Mouse (Mus musculus): Measurements from ENCODE around the gene Rap1a. TPM values are rescaled to one million over a fixed set of nuclear protein-coding genes. Genes with fewer than 3 reads are reported as not detected.

Rap1a gene
- polyA plus RNA-seq, 1 experiment: 66.2 TPM

GRCm38 (mm10) chr3:105756505-105756904 is 44.6 kb downstream of the Rap1a start:
- TF ChIP-seq POLR2A (IDR thresholded peaks at IDR 0.05; ENCODE audit: borderline replicate concordance, insufficient read depth, low read length) (no peak), CTCF (IDR thresholded peaks at IDR 0.05; ENCODE audit: borderline replicate concordance, insufficient read depth, low read depth, low read length) (no peak)
- H3K4me3 ChIP-seq (replicated peaks; ENCODE audit: insufficient read depth, low read depth, low read length): no peak overlapping the region
- no peak for DNase-seq
- H3K27ac ChIP-seq (ENCODE audit: insufficient read depth, low read length): no peak overlapping the region
- peaks cover 2% of the 10 kb centered on the region for H3K4me1 ChIP-seq (ENCODE audit: control insufficient read depth, insufficient read depth, low read length)
- WGBS: 76% methylated on average over 2 of the region's 2 CpGs
- no peaks in the 10 kb centered on the region for H3K27me3 ChIP-seq (ENCODE audit: control insufficient read depth, insufficient read depth, low read length)

- Histone ChIP-seq H3K4me1 (ENCODE audit: control insufficient read depth, insufficient read depth, low read length) (peaks cover 2% of the 10 kb centered on the region), H3K27ac (ENCODE audit: insufficient read depth, low read length) (no peak overlapping the region), H3K4me3 (replicated peaks; ENCODE audit: insufficient read depth, low read depth, low read length) (no peak overlapping the region), H3K27me3 (ENCODE audit: control insufficient read depth, insufficient read depth, low read length) (no peaks in the 10 kb centered on the region)
- TF ChIP-seq CTCF (IDR thresholded peaks at IDR 0.05; ENCODE audit: borderline replicate concordance, insufficient read depth, low read depth, low read length) (no peak), POLR2A (IDR thresholded peaks at IDR 0.05; ENCODE audit: borderline replicate concordance, insufficient read depth, low read length) (no peak)
- no peak for DNase-seq
- WGBS: 96% methylated on average over 9 of the region's 9 CpGs
Observed at GRCm38 (mm10) chr3:105755123-105755522, 46.0 kb downstream of the Rap1a start.

- Histone ChIP-seq H3K4me1 (ENCODE audit: control insufficient read depth, insufficient read depth, low read length) (peaks cover 2% of the 10 kb centered on the region), H3K4me3 (replicated peaks; ENCODE audit: insufficient read depth, low read depth, low read length) (no peak overlapping the region), H3K27ac (ENCODE audit: insufficient read depth, low read length) (no peak overlapping the region), H3K27me3 (ENCODE audit: control insufficient read depth, insufficient read depth, low read length) (no peaks in the 10 kb centered on the region)
- 86% methylated on average over 3 of the region's 3 CpGs for WGBS
- no peak for DNase-seq
- TF ChIP-seq POLR2A (IDR thresholded peaks at IDR 0.05; ENCODE audit: borderline replicate concordance, insufficient read depth, low read length): no peak
- TF ChIP-seq CTCF (IDR thresholded peaks at IDR 0.05; ENCODE audit: borderline replicate concordance, insufficient read depth, low read depth, low read length): no peak
Observed at GRCm38 (mm10) chr3:105754184-105754583, 47.0 kb downstream of the Rap1a start.

- WGBS: 91% methylated on average over 2 of the region's 2 CpGs
- Histone ChIP-seq H3K27me3 (ENCODE audit: control insufficient read depth, insufficient read depth, low read length) (no peaks in the 10 kb centered on the region), H3K4me1 (ENCODE audit: control insufficient read depth, insufficient read depth, low read length) (no peaks in the 10 kb centered on the region), H3K27ac (ENCODE audit: insufficient read depth, low read length) (no peak overlapping the region), H3K4me3 (replicated peaks; ENCODE audit: insufficient read depth, low read depth, low read length) (no peak overlapping the region)
- DNase-seq: no peak
- no peak for TF ChIP-seq POLR2A (IDR thresholded peaks at IDR 0.05; ENCODE audit: borderline replicate concordance, insufficient read depth, low read length)
- no peak for TF ChIP-seq CTCF (IDR thresholded peaks at IDR 0.05; ENCODE audit: borderline replicate concordance, insufficient read depth, low read depth, low read length)
Observed at GRCm38 (mm10) chr3:105750810-105751209, 50.3 kb downstream of the Rap1a start.

- 72% methylated on average over 2 of the region's 2 CpGs for WGBS
- H3K27ac ChIP-seq (ENCODE audit: insufficient read depth, low read length): no peak overlapping the region
- no peak for DNase-seq
- TF ChIP-seq POLR2A (IDR thresholded peaks at IDR 0.05; ENCODE audit: borderline replicate concordance, insufficient read depth, low read length) (no peak), CTCF (IDR thresholded peaks at IDR 0.05; ENCODE audit: borderline replicate concordance, insufficient read depth, low read depth, low read length) (no peak)
- H3K4me1 ChIP-seq (ENCODE audit: control insufficient read depth, insufficient read depth, low read length): no peaks in the 10 kb centered on the region
- H3K4me3 ChIP-seq (replicated peaks; ENCODE audit: insufficient read depth, low read depth, low read length): no peak overlapping the region
- no peaks in the 10 kb centered on the region for H3K27me3 ChIP-seq (ENCODE audit: control insufficient read depth, insufficient read depth, low read length)
Observed at GRCm38 (mm10) chr3:105746542-105746941, 54.6 kb downstream of the Rap1a start.

GRCm38 (mm10) chr3:105737666-105738065 is 63.5 kb downstream of the Rap1a start:
- WGBS: 74% methylated on average over 3 of the region's 3 CpGs
- TF ChIP-seq POLR2A (IDR thresholded peaks at IDR 0.05; ENCODE audit: borderline replicate concordance, insufficient read depth, low read length) (no peak), CTCF (IDR thresholded peaks at IDR 0.05; ENCODE audit: borderline replicate concordance, insufficient read depth, low read depth, low read length) (no peak)
- Histone ChIP-seq H3K4me1 (ENCODE audit: control insufficient read depth, insufficient read depth, low read length) (no peaks in the 10 kb centered on the region), H3K27ac (ENCODE audit: insufficient read depth, low read length) (no peak overlapping the region), H3K4me3 (replicated peaks; ENCODE audit: insufficient read depth, low read depth, low read length) (no peak overlapping the region), H3K27me3 (ENCODE audit: control insufficient read depth, insufficient read depth, low read length) (no peaks in the 10 kb centered on the region)
- no peak for DNase-seq

GRCm38 (mm10) chr3:105737070-105737469 is 64.1 kb downstream of the Rap1a start:
- Histone ChIP-seq H3K27me3 (ENCODE audit: control insufficient read depth, insufficient read depth, low read length) (no peaks in the 10 kb centered on the region), H3K4me3 (replicated peaks; ENCODE audit: insufficient read depth, low read depth, low read length) (no peak overlapping the region), H3K4me1 (ENCODE audit: control insufficient read depth, insufficient read depth, low read length) (no peaks in the 10 kb centered on the region), H3K27ac (ENCODE audit: insufficient read depth, low read length) (no peak overlapping the region)
- no peak for DNase-seq
- 96% methylated on average over 7 of the region's 7 CpGs for WGBS
- TF ChIP-seq POLR2A (IDR thresholded peaks at IDR 0.05; ENCODE audit: borderline replicate concordance, insufficient read depth, low read length): no peak
- no peak for TF ChIP-seq CTCF (IDR thresholded peaks at IDR 0.05; ENCODE audit: borderline replicate concordance, insufficient read depth, low read depth, low read length)

GRCm38 (mm10) chr3:105736148-105736547 is 65.0 kb downstream of the Rap1a start:
- H3K4me1 ChIP-seq (ENCODE audit: control insufficient read depth, insufficient read depth, low read length): no peaks in the 10 kb centered on the region
- WGBS: 22% methylated on average over 1 of the region's 1 CpGs
- H3K27me3 ChIP-seq (ENCODE audit: control insufficient read depth, insufficient read depth, low read length): no peaks in the 10 kb centered on the region
- H3K27ac ChIP-seq (ENCODE audit: insufficient read depth, low read length): no peak overlapping the region
- TF ChIP-seq POLR2A (IDR thresholded peaks at IDR 0.05; ENCODE audit: borderline replicate concordance, insufficient read depth, low read length) (no peak), CTCF (IDR thresholded peaks at IDR 0.05; ENCODE audit: borderline replicate concordance, insufficient read depth, low read depth, low read length) (no peak)
- DNase-seq: no peak
- no peak overlapping the region for H3K4me3 ChIP-seq (replicated peaks; ENCODE audit: insufficient read depth, low read depth, low read length)

All from cerebellum, adult 2 months (tissue).